Mouse (Mus musculus) heart, embryonic 11.5 days (tissue): Measurements from ENCODE around the gene Fcgrt. TPM values are rescaled to one million over a fixed set of nuclear protein-coding genes. Genes with fewer than 3 reads are reported as not detected.
A peak's percentile ranks its signal among the peaks of the same experiment; 100 is the strongest.

Source experiments
- ATAC-seq: fragments of 200-750 bp; cut with Nextera tagmentation; replicated peaks from 2 replicates; pipeline ENCODE4 v1.8.0; 2017; ENCODE audit warnings: moderate library complexity; ENCODE audit not compliant: insufficient number of reproducible peaks, low FRiP score, low TSS enrichment
- H3K27ac ChIP-seq: fragments of 300-500 bp; sonication (generic); 2 replicates; pipeline ENCODE4 v1.5.1; 2014; ENCODE audit warnings: mild to moderate bottlenecking, low read depth, low read length
- H3K27me3 ChIP-seq: fragments of 300-500 bp; sonication (generic); 2 replicates; pipeline ENCODE4 v1.6.1; 2014; ENCODE audit warnings: mild to moderate bottlenecking, low read length, mixed read lengths; ENCODE audit not compliant: control insufficient read depth, insufficient read depth
- H3K36me3 ChIP-seq: fragments of 300-500 bp; sonication (generic); 2 replicates; pipeline ENCODE4 v1.6.1; 2014; ENCODE audit warnings: mild to moderate bottlenecking, low read length, moderate library complexity, mixed read lengths; ENCODE audit not compliant: control insufficient read depth, insufficient read depth
- H3K4me1 ChIP-seq: fragments of 300-500 bp; sonication (generic); 2 replicates; pipeline ENCODE4 v1.6.1; 2014; ENCODE audit warnings: low read length; ENCODE audit not compliant: control insufficient read depth, insufficient read depth
- H3K4me2 ChIP-seq: fragments of 300-500 bp; sonication (generic); 2 replicates; pipeline ENCODE4 v1.6.1; 2014; ENCODE audit warnings: mild to moderate bottlenecking, moderate library complexity
- H3K4me3 ChIP-seq: fragments of 300-500 bp; sonication (generic); 2 replicates; pipeline ENCODE4 v1.5.1; 2014; ENCODE audit warnings: low read depth, low read length
- H3K9ac ChIP-seq: fragments of 300-500 bp; sonication (generic); 2 replicates; pipeline ENCODE4 v1.6.1; 2014; ENCODE audit warnings: mild to moderate bottlenecking, low read depth, low read length, moderate library complexity
- H3K9me3 ChIP-seq: fragments of 300-500 bp; sonication (generic); replicated peaks from 2 replicates; pipeline ENCODE4 v1.6.1; 2016; ENCODE audit warnings: low read length; ENCODE audit not compliant: control insufficient read depth
- WGBS: fragments of 180-500 bp; shearing (Covaris S2); extraction: QIAGEN DNeasy Blood & Tissue Kit; methylation state at CpG from one replicate; pipeline ENCODE4 v1.1.7; 2014; ENCODE audit not compliant: insufficient replicate concordance; 5-methylcytosine and 5-hydroxymethylcytosine counted together
- polyA plus RNA-seq: library from polyadenylated mRNA; unstranded; fragments of >200 nt; fragmentation: Nextera tagmentation; extraction: Ambion mirVana; gene quantifications from 2 replicates; pipeline ENCODE4 v1.2.1, GENCODE M21; 2014

The Fcgrt gene
- polyA plus RNA-seq, 1 experiment from 2014 or later = 15.1 TPM

DNA sequence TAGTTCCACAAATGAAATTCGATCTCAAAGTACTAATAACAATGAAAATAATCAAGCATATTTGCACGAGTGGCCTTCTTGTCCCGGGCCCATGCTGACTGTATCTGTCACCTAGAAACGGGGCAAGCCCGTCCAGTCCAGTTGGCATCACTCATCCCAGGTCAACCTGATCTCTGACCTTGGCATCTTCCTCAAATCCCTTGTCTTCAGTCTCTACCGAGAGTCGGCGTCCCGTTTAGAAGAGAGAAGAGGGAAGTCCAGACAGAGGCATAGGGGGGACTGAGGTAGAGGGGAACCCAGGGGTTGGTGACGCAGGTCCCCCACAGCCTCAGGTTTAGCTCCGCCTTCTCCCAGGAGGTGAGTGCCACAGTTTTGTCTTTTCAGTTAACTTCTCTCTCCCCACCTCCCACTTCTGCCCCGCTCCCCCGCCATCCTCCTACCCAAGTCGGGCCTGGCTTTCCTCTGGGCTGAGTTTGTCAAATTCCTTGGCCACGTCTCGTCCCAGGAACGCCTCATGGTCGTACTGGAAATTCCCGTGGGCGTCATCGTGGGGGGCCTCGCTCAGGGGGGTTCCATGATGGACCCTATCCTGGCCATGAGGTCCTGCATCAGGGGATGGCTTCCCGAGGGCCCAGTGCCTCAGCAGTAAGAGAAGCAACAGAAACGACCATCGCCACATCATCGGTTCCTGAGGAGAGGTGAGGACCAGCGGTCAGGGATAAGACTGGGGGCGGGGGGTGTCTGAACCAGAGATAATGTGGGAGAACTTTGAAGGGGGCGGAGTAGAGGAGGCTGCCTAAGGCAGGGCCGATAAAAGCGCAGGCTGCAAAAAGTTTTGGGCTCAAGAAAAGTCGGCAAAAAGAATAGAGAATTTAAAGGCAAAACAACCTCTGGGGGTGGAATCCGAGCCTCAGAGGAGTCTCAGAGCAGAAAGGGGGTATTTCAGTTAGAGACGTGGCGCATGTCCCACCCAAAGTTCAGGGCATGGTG, 12.4 kb downstream of the Fcgrt start:
- Histone ChIP-seq H3K4me3 (peak overlapping the region; percentile 66), H3K9ac (peak overlapping the region; percentile 86), H3K27me3 (no peaks in the 10 kb centered on the region), H3K4me2 (peak overlapping the region; percentile 86), H3K27ac (peak overlapping the region; percentile 88), H3K36me3 (peaks cover 25% of the 10 kb centered on the region), H3K4me1 (peaks cover 12% of the 10 kb centered on the region; the same call in 1 of the 2 replicates), H3K9me3 (no peaks in the 10 kb centered on the region)
- 9% methylated on average over 35 of the region's 35 CpGs for WGBS
- ATAC-seq = peak; percentile 53

GRCm38 (mm10) chr7:45090251-45090977, 13.2 kb downstream of the Fcgrt start:
- H3K27ac ChIP-seq = 0 out of 2 replicates have a peak overlapping the region, but pooled peaks have one; percentile 88
- H3K27me3 ChIP-seq = no peaks in the 10 kb centered on the region
- peaks cover 32% of the 10 kb centered on the region for H3K36me3 ChIP-seq
- no peak for ATAC-seq
- peak overlapping the region; percentile 66; the same call in 1 of the 2 replicates for H3K4me3 ChIP-seq
- H3K4me1 ChIP-seq = peaks cover 12% of the 10 kb centered on the region; the same call in 1 of the 2 replicates
- peak overlapping the region; percentile 86; the same call in 1 of the 2 replicates for H3K9ac ChIP-seq
- 76% methylated on average over 13 of the region's 13 CpGs for WGBS
- peak overlapping the region; percentile 86 for H3K4me2 ChIP-seq
- no peaks in the 10 kb centered on the region for H3K9me3 ChIP-seq

DNA sequence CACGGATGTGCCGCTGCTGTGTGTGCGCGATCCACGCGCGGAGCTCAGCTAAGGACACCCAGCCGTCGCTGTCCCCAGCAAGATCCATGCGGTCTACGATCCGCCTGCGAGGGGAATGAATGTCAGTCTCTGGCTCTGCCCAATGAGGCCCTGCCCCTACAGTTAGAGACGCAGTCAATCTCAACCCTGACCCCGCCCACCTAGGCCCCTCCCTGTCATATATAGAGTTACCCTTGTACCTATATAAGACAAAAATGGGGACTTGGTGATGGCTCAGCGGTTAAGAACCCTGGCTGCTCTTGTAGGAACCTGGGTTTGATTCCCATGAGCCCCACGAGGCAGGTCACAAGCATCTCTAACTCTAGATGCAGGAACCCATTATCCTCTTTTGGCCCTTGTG, 15.1 kb downstream of the Fcgrt start:
- peaks cover 39% of the 10 kb centered on the region for H3K36me3 ChIP-seq
- no peak overlapping the region for H3K4me2 ChIP-seq
- no peaks in the 10 kb centered on the region for H3K9me3 ChIP-seq
- H3K27me3 ChIP-seq = no peaks in the 10 kb centered on the region
- H3K4me3 ChIP-seq = no peak overlapping the region
- H3K9ac ChIP-seq = no peak overlapping the region
- H3K4me1 ChIP-seq = peaks cover 12% of the 10 kb centered on the region; the same call in 1 of the 2 replicates
- no peak overlapping the region for H3K27ac ChIP-seq
- ATAC-seq = no peak
- 85% methylated on average over 17 of the region's 17 CpGs for WGBS

DNA sequence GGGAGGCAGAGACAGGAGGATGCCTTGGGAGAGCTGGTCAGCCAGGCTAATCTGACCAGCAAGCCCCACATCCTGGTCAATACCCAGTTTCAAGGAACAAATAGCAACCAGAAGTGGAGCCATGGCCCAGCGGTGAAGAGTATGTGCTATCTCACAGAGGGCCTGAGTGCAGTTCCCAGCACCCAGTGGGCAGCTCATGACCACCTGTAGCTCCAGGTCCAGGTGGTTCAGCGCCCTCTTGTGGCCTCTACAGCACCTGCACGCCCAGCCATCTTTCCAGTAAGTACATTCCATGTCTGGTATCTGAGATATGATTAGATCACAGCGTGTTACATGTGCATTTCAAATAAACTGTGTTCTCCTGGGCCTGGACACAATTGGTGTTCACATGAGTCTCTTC, 17.6 kb downstream of the Fcgrt start:
- Histone ChIP-seq H3K27ac (no peak overlapping the region), H3K36me3 (peaks cover 47% of the 10 kb centered on the region), H3K4me2 (no peak overlapping the region), H3K9ac (no peak overlapping the region), H3K9me3 (no peaks in the 10 kb centered on the region; the same call in 1 of the 2 replicates), H3K4me1 (peaks cover 7% of the 10 kb centered on the region; the same call in 1 of the 2 replicates), H3K27me3 (no peaks in the 10 kb centered on the region), H3K4me3 (no peak overlapping the region)
- WGBS = 73% methylated on average over 4 of the region's 4 CpGs
- ATAC-seq = no peak

- H3K36me3 ChIP-seq = peaks cover 41% of the 10 kb centered on the region
- H3K4me3 ChIP-seq = no peak overlapping the region
- H3K4me1 ChIP-seq = no peaks in the 10 kb centered on the region
- no peak overlapping the region for H3K4me2 ChIP-seq
- 76% methylated on average over 22 of the region's 22 CpGs for WGBS
- 0 out of 2 replicates have a peak overlapping the region, but pooled peaks have one; percentile 16 for H3K9ac ChIP-seq
- ATAC-seq = no peak
- no peaks in the 10 kb centered on the region; the same call in 1 of the 2 replicates for H3K9me3 ChIP-seq
- H3K27ac ChIP-seq = no peak overlapping the region
- H3K27me3 ChIP-seq = no peaks in the 10 kb centered on the region
Observed at GRCm38 (mm10) chr7:45083300-45083890, 20.3 kb downstream of the Fcgrt start.

DNA sequence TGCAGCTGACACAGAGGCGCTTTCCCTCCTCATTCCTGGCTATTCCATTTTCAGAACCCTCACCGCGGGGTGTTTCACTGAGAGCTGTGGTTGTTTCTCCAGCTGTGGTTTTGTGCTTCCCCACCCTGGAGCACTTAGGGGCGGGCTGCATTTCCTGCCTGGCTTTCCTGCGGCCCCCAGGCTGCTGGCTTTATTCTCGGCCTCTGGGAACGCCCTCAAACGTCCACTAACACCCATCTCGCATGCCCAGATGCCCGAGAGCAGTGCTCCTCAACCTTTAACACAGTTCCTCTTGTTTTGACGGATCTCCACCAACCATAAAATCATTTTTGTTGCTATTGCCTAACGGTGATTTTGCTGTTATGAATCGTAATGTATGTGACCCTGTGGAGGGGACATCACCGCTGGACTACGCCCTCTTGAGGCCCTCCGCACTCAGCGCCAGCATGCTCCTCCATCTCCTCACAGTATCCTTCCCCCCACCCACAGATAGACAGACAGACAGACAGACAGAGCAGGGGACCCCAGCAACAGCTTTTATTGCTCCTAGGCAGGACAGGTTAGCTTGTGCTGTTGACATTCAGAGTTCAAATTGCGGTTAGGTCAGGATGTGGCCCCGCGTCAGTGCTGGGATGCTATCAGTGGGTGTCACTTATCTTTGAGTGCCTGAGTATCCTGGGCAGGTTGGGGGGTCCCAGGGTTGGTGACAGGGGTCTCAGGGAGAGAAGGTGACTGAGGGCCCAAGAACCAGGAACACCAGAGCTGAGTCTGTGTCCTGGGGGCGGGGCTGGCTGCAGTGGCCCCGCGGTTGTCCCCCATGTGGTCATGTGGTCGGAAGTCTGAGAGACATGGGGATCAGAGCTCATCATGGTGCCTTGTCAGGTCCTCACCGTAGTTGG, 21.0 kb downstream of the Fcgrt start:
- Histone ChIP-seq H3K36me3 (peaks cover 37% of the 10 kb centered on the region), H3K27me3 (no peaks in the 10 kb centered on the region), H3K27ac (no peak overlapping the region), H3K9me3 (no peaks in the 10 kb centered on the region; the same call in 1 of the 2 replicates), H3K4me3 (no peak overlapping the region), H3K9ac (no peak overlapping the region), H3K4me2 (peak overlapping the region; percentile 12; the same call in 1 of the 2 replicates), H3K4me1 (no peaks in the 10 kb centered on the region)
- WGBS = 59% methylated on average over 25 of the region's 25 CpGs
- no peak for ATAC-seq

- Histone ChIP-seq H3K9me3 (no peaks in the 10 kb centered on the region; the same call in 1 of the 2 replicates), H3K4me2 (no peak overlapping the region), H3K9ac (no peak overlapping the region), H3K4me3 (no peak overlapping the region), H3K27me3 (no peaks in the 10 kb centered on the region), H3K27ac (no peak overlapping the region), H3K4me1 (no peaks in the 10 kb centered on the region; the same call in 1 of the 2 replicates), H3K36me3 (peaks cover 27% of the 10 kb centered on the region)
- WGBS = 51% methylated on average over 5 of the region's 5 CpGs
- no peak for ATAC-seq
Observed at GRCm38 (mm10) chr7:45081016-45081415, 22.6 kb downstream of the Fcgrt start.
